22 mouse cellular contexts compared by ENCODE assay signal in the genomic region with DNA sequence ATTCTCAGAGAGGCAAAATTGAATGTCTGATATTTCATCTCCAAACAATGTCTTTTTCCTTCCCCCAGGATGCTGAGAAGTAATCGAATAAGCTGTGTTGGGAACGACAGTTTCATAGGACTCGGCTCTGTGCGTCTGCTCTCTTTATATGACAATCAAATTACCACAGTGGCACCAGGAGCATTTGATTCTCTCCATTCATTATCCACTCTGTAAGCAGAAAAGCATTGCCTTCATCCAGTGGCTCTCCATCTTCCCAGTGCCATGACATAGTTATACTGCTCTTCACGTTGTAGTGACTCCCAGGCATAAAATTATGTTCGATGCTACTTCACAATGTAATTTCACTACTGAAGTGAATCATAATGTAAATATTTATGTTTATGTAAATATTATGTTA.
"Had no signal": no experiment of that assay in that cellular context is flagged by ENCODE, and none has a peak within 500 bp of the region (broad histone marks: within the 10 kb centered on the region; RNA-seq: fewer than 3 reads in every experiment).

No protein-coding gene starts in this region.

- H3K9ac ChIP-seq: limb, embryonic 13.5 days; liver, embryonic 12.5 days; liver, embryonic 15.5 days; lung, embryonic 15.5 days; neural tube, embryonic 12.5 days; neural tube, embryonic 15.5 days; stomach, embryonic 15.5 days had no signal

- H3K27me3 ChIP-seq: limb, embryonic 13.5 days; liver, embryonic 12.5 days; liver, embryonic 15.5 days; lung, embryonic 15.5 days; megakaryocyte, embryonic 14.5 days; neural tube, embryonic 12.5 days; neural tube, embryonic 15.5 days; stomach, embryonic 15.5 days had no signal

- ATAC-seq: intestine, embryonic 16.5 days; liver, embryonic 12.5 days had no signal

- H3K4me3 ChIP-seq: limb, embryonic 10.5 days; limb, embryonic 13.5 days; liver, embryonic 12.5 days; liver, embryonic 15.5 days; lung, embryonic 15.5 days; megakaryocyte, embryonic 14.5 days; neural tube, embryonic 12.5 days; neural tube, embryonic 15.5 days; stomach, embryonic 15.5 days had no signal

- H3K4me1 ChIP-seq: limb, embryonic 10.5 days; limb, embryonic 13.5 days; liver, embryonic 12.5 days; liver, embryonic 15.5 days; lung, embryonic 15.5 days; neural tube, embryonic 12.5 days; neural tube, embryonic 15.5 days; stomach, embryonic 15.5 days had no signal

- H3K27ac ChIP-seq: limb, embryonic 10.5 days; limb, embryonic 13.5 days; liver, embryonic 12.5 days; liver, embryonic 15.5 days; lung, embryonic 15.5 days; neural tube, embryonic 12.5 days; neural tube, embryonic 15.5 days; stomach, embryonic 15.5 days had no signal

- H3K9me3 ChIP-seq: limb, embryonic 10.5 days; limb, embryonic 13.5 days; liver, embryonic 12.5 days; liver, embryonic 15.5 days; lung, embryonic 15.5 days; megakaryocyte, embryonic 14.5 days; neural tube, embryonic 12.5 days; neural tube, embryonic 15.5 days; stomach, embryonic 15.5 days had no signal

- H3K36me3 ChIP-seq: limb, embryonic 10.5 days; liver, embryonic 12.5 days; liver, embryonic 15.5 days; neural tube, embryonic 15.5 days; stomach, embryonic 15.5 days had no signal

- H3K4me2 ChIP-seq: limb, embryonic 13.5 days; liver, embryonic 12.5 days; liver, embryonic 15.5 days; lung, embryonic 15.5 days; neural tube, embryonic 12.5 days; neural tube, embryonic 15.5 days; stomach, embryonic 15.5 days had no signal

- DNase-seq: kidney, adult 18-20 months; kidney, adult 9 months; kidney, postnatal 14 days; kidney, postnatal 4 days; liver; lung, adult 18-20 months; lung, postnatal 10 days; lung, postnatal 36 days; retina, postnatal 1 day; right cerebral cortex, postnatal 25 days; spleen, adult 18-20 months; thymus, postnatal 25 days had no signal
